Mouse (Mus musculus) intestine, embryonic 15.5 days (tissue): Measurements from ENCODE around the gene Pkd1l3. TPM values are rescaled to one million over a fixed set of nuclear protein-coding genes. Genes with fewer than 3 reads are reported as not detected.

Experiments
- ATAC-seq: fragments of 200-750 bp; cut with Nextera tagmentation; 2 replicates; pipeline ENCODE4 v1.8.0; 2017; ENCODE audit warnings: moderate TSS enrichment, moderate library complexity
- H3K27ac ChIP-seq: fragments of 300-500 bp; sonication (generic); 2 replicates; pipeline ENCODE4 v1.5.1; 2015; ENCODE audit warnings: mild to moderate bottlenecking, inconsistent platforms
- H3K27me3 ChIP-seq: fragments of 300-500 bp; sonication (generic); replicated peaks from 2 replicates; pipeline ENCODE4 v1.6.1; 2015; ENCODE audit warnings: inconsistent platforms
- H3K36me3 ChIP-seq: fragments of 300-500 bp; sonication (generic); 2 replicates; pipeline ENCODE4 v1.6.1; 2015; ENCODE audit warnings: inconsistent platforms
- H3K4me1 ChIP-seq: fragments of 300-500 bp; sonication (generic); replicated peaks from 2 replicates; pipeline ENCODE4 v1.6.1; 2015; ENCODE audit warnings: inconsistent platforms
- H3K4me2 ChIP-seq: fragments of 300-500 bp; sonication (generic); replicated peaks from 2 replicates; pipeline ENCODE4 v1.6.1; 2015; ENCODE audit warnings: mild to moderate bottlenecking, inconsistent platforms
- H3K4me3 ChIP-seq: fragments of 300-500 bp; sonication (generic); replicated peaks from 2 replicates; pipeline ENCODE4 v1.5.1; 2015; ENCODE audit warnings: inconsistent platforms
- H3K9ac ChIP-seq: fragments of 300-500 bp; sonication (generic); 2 replicates; pipeline ENCODE4 v1.6.1; 2015; ENCODE audit warnings: inconsistent platforms
- H3K9me3 ChIP-seq: fragments of 300-500 bp; sonication (generic); 2 replicates; pipeline ENCODE4 v1.6.1; 2016; ENCODE audit warnings: inconsistent platforms
- WGBS: fragments of 180-500 bp; shearing (Covaris S2); methylation state at CpG from one replicate; pipeline ENCODE4 v1.1.7; 2015; 5-methylcytosine and 5-hydroxymethylcytosine counted together
- polyA plus RNA-seq: library from polyadenylated mRNA; unstranded; fragments of >200 nt; fragmentation: Nextera tagmentation; extraction: Ambion mirVana; gene quantifications from 2 replicates; pipeline ENCODE4 v1.2.1, GENCODE M21; 2015

Pkd1l3 gene
- polyA plus RNA-seq, 1 experiment from 2014 or later, result 0.13 TPM

DNA sequence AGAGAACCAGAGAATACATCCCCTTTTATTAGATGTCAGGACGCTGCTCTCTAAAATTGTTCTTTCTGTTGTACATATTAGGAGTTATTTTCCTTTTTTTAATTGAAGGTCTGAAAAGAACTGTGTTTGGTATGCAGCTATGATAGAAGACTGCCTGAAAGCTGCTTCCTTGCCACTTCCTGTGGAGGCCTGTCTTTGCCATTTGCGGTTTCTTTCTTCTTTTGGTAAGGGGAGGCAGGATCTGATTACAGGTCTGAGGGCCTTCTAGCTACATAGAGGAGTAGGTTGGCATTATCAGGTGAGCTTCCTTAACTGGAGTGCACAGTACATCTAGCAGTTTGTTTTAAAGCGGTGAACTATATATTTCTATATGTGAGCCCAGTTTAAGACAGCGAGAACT lies 93.6 kb downstream of the Pkd1l3 start:
- no peak overlapping the region for H3K27ac ChIP-seq
- peaks cover 18% of the 10 kb centered on the region; the same call in 1 of the 2 replicates for H3K36me3 ChIP-seq
- no peak overlapping the region for H3K9ac ChIP-seq
- ATAC-seq, result no peak
- 93% methylated on average over 4 of the region's 4 CpGs for WGBS
- peaks cover 19% of the 10 kb centered on the region for H3K4me1 ChIP-seq
- H3K4me3 ChIP-seq, result no peak overlapping the region
- H3K27me3 ChIP-seq, result no peaks in the 10 kb centered on the region
- H3K9me3 ChIP-seq, result no peaks in the 10 kb centered on the region
- H3K4me2 ChIP-seq, result no peak overlapping the region

DNA sequence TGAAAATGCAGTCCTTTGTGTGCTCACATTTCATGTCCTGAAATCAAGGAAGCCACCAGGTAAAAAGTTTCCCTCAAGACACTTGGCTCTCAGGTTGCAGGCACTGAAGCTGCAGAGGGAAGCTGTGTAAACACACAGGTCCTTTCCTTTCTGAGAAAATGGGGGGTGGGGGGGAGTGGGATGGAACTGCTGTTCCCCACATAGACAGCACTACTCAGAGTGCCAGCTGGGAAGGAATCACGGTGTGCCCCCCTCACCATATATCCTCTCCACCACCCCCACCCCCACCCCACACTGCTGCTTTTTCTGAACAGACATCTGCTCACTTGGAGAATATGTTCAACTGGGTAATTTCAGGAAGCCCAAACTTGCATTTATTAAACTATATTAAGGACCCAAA lies 98.2 kb downstream of the Pkd1l3 start:
- Histone ChIP-seq H3K36me3 (peaks cover 42% of the 10 kb centered on the region), H3K4me1 (no peaks in the 10 kb centered on the region), H3K27ac (no peak overlapping the region), H3K9ac (no peak overlapping the region), H3K4me3 (no peak overlapping the region), H3K27me3 (no peaks in the 10 kb centered on the region), H3K4me2 (no peak overlapping the region), H3K9me3 (no peaks in the 10 kb centered on the region)
- 89% methylated on average over 1 of the region's 1 CpGs for WGBS
- ATAC-seq, result no peak

DNA sequence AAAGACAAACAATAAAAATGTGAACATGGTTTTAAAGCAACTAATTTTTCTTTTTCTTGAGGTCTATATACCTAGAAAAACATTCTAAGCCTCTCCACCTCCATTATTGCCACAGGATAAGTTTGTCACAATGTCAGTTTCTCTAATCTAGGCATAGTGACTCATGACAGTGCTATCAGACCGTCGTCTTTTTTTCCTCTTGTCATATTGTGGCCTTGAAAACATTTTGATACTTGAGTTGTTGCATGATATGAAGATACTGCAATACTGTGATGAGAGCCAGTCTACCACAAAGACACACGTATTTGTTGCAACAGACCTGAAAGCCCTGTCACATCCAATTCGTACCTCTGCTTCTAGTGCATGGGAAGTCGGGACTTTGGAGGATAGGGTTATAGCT lies 100.6 kb downstream of the Pkd1l3 start:
- 92% methylated on average over 5 of the region's 5 CpGs for WGBS
- no peak for ATAC-seq
- H3K36me3 ChIP-seq, result peaks cover 52% of the 10 kb centered on the region

More for the DNA sequence above, 100.6 kb downstream of the Pkd1l3 start:
- no peak overlapping the region for H3K9ac ChIP-seq
- no peak overlapping the region for H3K4me2 ChIP-seq
- H3K4me3 ChIP-seq, result no peak overlapping the region
- H3K4me1 ChIP-seq, result no peaks in the 10 kb centered on the region
- H3K9me3 ChIP-seq, result no peaks in the 10 kb centered on the region
- no peaks in the 10 kb centered on the region for H3K27me3 ChIP-seq
- no peak overlapping the region for H3K27ac ChIP-seq

Other genes starting within 250 kb of the Pkd1l3 start
- gene Pmfbp1, start 120.5 kb upstream of the Pkd1l3 start, polyA plus RNA-seq, result not detected in 2 replicates
- 20.8 and 21.6 TPM in 2 replicates for gene Dhx38, start 48.7 kb upstream of the Pkd1l3 start, polyA plus RNA-seq
- gene Txnl4b, start 48.6 kb upstream of the Pkd1l3 start, polyA plus RNA-seq, result 21.5 and 24.5 TPM in 2 replicates
- gene Hp, start 35.3 kb upstream of the Pkd1l3 start, polyA plus RNA-seq, result 2.2 and 3.6 TPM in 2 replicates
- gene Dhodh, start 5.8 kb upstream of the Pkd1l3 start, polyA plus RNA-seq, result 44.0 and 49.8 TPM in 2 replicates
- gene Ist1, start 78.7 kb downstream of the Pkd1l3 start, polyA plus RNA-seq, result 119 and 128 TPM in 2 replicates
- 17.3 and 17.9 TPM in 2 replicates for gene Zfp821, start 91.0 kb downstream of the Pkd1l3 start, polyA plus RNA-seq
- 5.4 and 5.7 TPM in 2 replicates for gene Atxn1l, start 123.2 kb downstream of the Pkd1l3 start, polyA plus RNA-seq
- 38.0 and 39.0 TPM in 2 replicates for gene Ap1g1, start 164.0 kb downstream of the Pkd1l3 start, polyA plus RNA-seq